Mouse (Mus musculus) hindbrain, embryonic 12.5 days (tissue): ENCODE measurements at regions not wholly inside any gene's neighbourhood (a gene's known extent, or its start where the extent isn't known, plus 50 kb on each side); places are given as distances from the start of the nearest gene placed in this dataset.
A peak's percentile ranks its signal among the peaks of the same experiment; 100 is the strongest.

ENCODE experiments used
- ATAC-seq: fragments of 200-750 bp; cut with Nextera tagmentation; 2 replicates; pipeline ENCODE4 v1.8.0; 2017; ENCODE audit warnings: moderate TSS enrichment; ENCODE audit not compliant: low FRiP score
- H3K27ac ChIP-seq: fragments of 300-500 bp; sonication (generic); 2 replicates; pipeline ENCODE4 v1.5.1; 2016; ENCODE audit warnings: mild to moderate bottlenecking
- H3K27me3 ChIP-seq: fragments of 300-500 bp; sonication (generic); 2 replicates; pipeline ENCODE4 v1.6.1; 2016; ENCODE audit warnings: mild to moderate bottlenecking
- H3K36me3 ChIP-seq: fragments of 300-500 bp; sonication (generic); 2 replicates; pipeline ENCODE4 v1.6.1; 2016; ENCODE audit warnings: mild to moderate bottlenecking
- H3K4me1 ChIP-seq: fragments of 300-500 bp; sonication (generic); 2 replicates; pipeline ENCODE4 v1.6.1; 2016
- H3K4me2 ChIP-seq: fragments of 300-500 bp; sonication (generic); replicated peaks from 2 replicates; pipeline ENCODE4 v1.6.1; 2016; ENCODE audit warnings: mild to moderate bottlenecking
- H3K4me3 ChIP-seq: fragments of 300-500 bp; sonication (generic); 2 replicates; pipeline ENCODE4 v1.5.1; 2016; ENCODE audit warnings: mild to moderate bottlenecking
- H3K9ac ChIP-seq: fragments of 300-500 bp; sonication (generic); 2 replicates; pipeline ENCODE4 v1.6.1; 2016; ENCODE audit warnings: mild to moderate bottlenecking, moderate library complexity
- H3K9me3 ChIP-seq: fragments of 300-500 bp; sonication (generic); replicated peaks from 2 replicates; pipeline ENCODE4 v1.6.1; 2016; ENCODE audit warnings: mild to moderate bottlenecking
- WGBS: fragments of 180-500 bp; shearing (Covaris S2); methylation state at CpG from one replicate; pipeline ENCODE4 v1.1.7; 2016; 5-methylcytosine and 5-hydroxymethylcytosine counted together

- no peak for ATAC-seq
- H3K4me1 ChIP-seq: peaks cover 10% of the 10 kb centered on the region
- peaks cover 2% of the 10 kb centered on the region; the same call in 1 of the 2 replicates for H3K27me3 ChIP-seq
- no peak overlapping the region for H3K27ac ChIP-seq
- H3K9ac ChIP-seq: no peak overlapping the region
- 52% methylated on average over 5 of the region's 5 CpGs for WGBS
- no peak overlapping the region for H3K4me2 ChIP-seq
- H3K4me3 ChIP-seq: no peak overlapping the region
- no peaks in the 10 kb centered on the region for H3K9me3 ChIP-seq
- no peaks in the 10 kb centered on the region for H3K36me3 ChIP-seq
These were observed 266.8 kb downstream of the Tns1 start for GRCm38 (mm10) chr1:73857497-73857896.

- no peaks in the 10 kb centered on the region for H3K36me3 ChIP-seq
- peaks cover 7% of the 10 kb centered on the region for H3K4me1 ChIP-seq
- H3K9me3 ChIP-seq: no peaks in the 10 kb centered on the region
- no peak overlapping the region for H3K4me2 ChIP-seq
- no peak for ATAC-seq
- H3K9ac ChIP-seq: no peak overlapping the region
- H3K27me3 ChIP-seq: peaks cover 2% of the 10 kb centered on the region; the same call in 1 of the 2 replicates
- H3K27ac ChIP-seq: no peak overlapping the region
- H3K4me3 ChIP-seq: no peak overlapping the region
- 91% methylated on average over 7 of the region's 7 CpGs for WGBS
These were observed 267.4 kb downstream of the Tns1 start for GRCm38 (mm10) chr1:73856811-73857210.

- H3K4me1 ChIP-seq: peaks cover 7% of the 10 kb centered on the region
- ATAC-seq: no peak
- peaks cover 2% of the 10 kb centered on the region; the same call in 1 of the 2 replicates for H3K27me3 ChIP-seq
- H3K27ac ChIP-seq: no peak overlapping the region
- no peak overlapping the region for H3K4me3 ChIP-seq
- H3K9me3 ChIP-seq: no peaks in the 10 kb centered on the region
- H3K4me2 ChIP-seq: no peak overlapping the region
- H3K9ac ChIP-seq: no peak overlapping the region
- no peaks in the 10 kb centered on the region for H3K36me3 ChIP-seq
- WGBS: 93% methylated on average over 4 of the region's 4 CpGs
These were observed 268.9 kb downstream of the Tns1 start for GRCm38 (mm10) chr1:73855306-73855705.

GRCm38 (mm10) chr1:73853851-73854250 is 270.4 kb downstream of the Tns1 start:
- ATAC-seq: no peak
- Histone ChIP-seq H3K4me3 (no peak overlapping the region), H3K27ac (no peak overlapping the region), H3K4me1 (peaks cover 11% of the 10 kb centered on the region), H3K4me2 (no peak overlapping the region), H3K36me3 (no peaks in the 10 kb centered on the region), H3K9ac (no peak overlapping the region), H3K9me3 (no peaks in the 10 kb centered on the region), H3K27me3 (peaks cover 2% of the 10 kb centered on the region; the same call in 1 of the 2 replicates)
- WGBS: 79% methylated on average over 11 of the region's 11 CpGs

GRCm38 (mm10) chr1:73850173-73851014 is 273.9 kb downstream of the Tns1 start:
- ATAC-seq: peak; percentile 90
- H3K4me2 ChIP-seq: no peak overlapping the region
- H3K4me3 ChIP-seq: no peak overlapping the region
- H3K27me3 ChIP-seq: peaks cover 2% of the 10 kb centered on the region; the same call in 1 of the 2 replicates
- 40% methylated on average over 11 of the region's 11 CpGs for WGBS
- H3K27ac ChIP-seq: peak overlapping the region; percentile 66
- H3K9me3 ChIP-seq: no peaks in the 10 kb centered on the region
- peaks cover 5% of the 10 kb centered on the region; the same call in 1 of the 2 replicates for H3K4me1 ChIP-seq
- H3K36me3 ChIP-seq: no peaks in the 10 kb centered on the region
- no peak overlapping the region for H3K9ac ChIP-seq

- H3K4me2 ChIP-seq: no peak overlapping the region
- H3K27me3 ChIP-seq: peaks cover 2% of the 10 kb centered on the region; the same call in 1 of the 2 replicates
- peaks cover 5% of the 10 kb centered on the region; the same call in 1 of the 2 replicates for H3K4me1 ChIP-seq
- WGBS: 76% methylated on average over 3 of the region's 3 CpGs
- no peak for ATAC-seq
- no peaks in the 10 kb centered on the region for H3K36me3 ChIP-seq
- H3K4me3 ChIP-seq: no peak overlapping the region
- no peak overlapping the region for H3K9ac ChIP-seq
- no peaks in the 10 kb centered on the region for H3K9me3 ChIP-seq
- no peak overlapping the region for H3K27ac ChIP-seq
These were observed 275.9 kb downstream of the Tns1 start for GRCm38 (mm10) chr1:73848370-73848769.

GRCm38 (mm10) chr1:73847126-73847525 is 277.1 kb downstream of the Tns1 start:
- no peak for ATAC-seq
- H3K9me3 ChIP-seq: no peaks in the 10 kb centered on the region
- H3K9ac ChIP-seq: no peak overlapping the region
- H3K4me3 ChIP-seq: no peak overlapping the region
- no peaks in the 10 kb centered on the region for H3K36me3 ChIP-seq
- no peaks in the 10 kb centered on the region for H3K27me3 ChIP-seq
- no peak overlapping the region for H3K27ac ChIP-seq
- peaks cover 5% of the 10 kb centered on the region; the same call in 1 of the 2 replicates for H3K4me1 ChIP-seq
- 83% methylated on average over 3 of the region's 3 CpGs for WGBS
- no peak overlapping the region for H3K4me2 ChIP-seq

- no peaks in the 10 kb centered on the region for H3K36me3 ChIP-seq
- peaks cover 3% of the 10 kb centered on the region; the same call in 1 of the 2 replicates for H3K4me1 ChIP-seq
- WGBS: 64% methylated on average over 5 of the region's 5 CpGs
- no peak overlapping the region for H3K4me3 ChIP-seq
- H3K27me3 ChIP-seq: no peaks in the 10 kb centered on the region
- no peaks in the 10 kb centered on the region for H3K9me3 ChIP-seq
- no peak overlapping the region for H3K9ac ChIP-seq
- H3K4me2 ChIP-seq: no peak overlapping the region
- no peak for ATAC-seq
- H3K27ac ChIP-seq: no peak overlapping the region
These were observed 279.1 kb downstream of the Tns1 start for GRCm38 (mm10) chr1:73845115-73845514.

GRCm38 (mm10) chr1:73844574-73844973 is 279.7 kb downstream of the Tns1 start:
- Histone ChIP-seq H3K36me3 (no peaks in the 10 kb centered on the region), H3K27ac (no peak overlapping the region), H3K27me3 (no peaks in the 10 kb centered on the region), H3K4me3 (no peak overlapping the region), H3K9me3 (no peaks in the 10 kb centered on the region), H3K4me2 (no peak overlapping the region), H3K9ac (no peak overlapping the region), H3K4me1 (no peaks in the 10 kb centered on the region)
- 73% methylated on average over 3 of the region's 3 CpGs for WGBS
- no peak for ATAC-seq

- Histone ChIP-seq H3K27ac (no peak overlapping the region), H3K4me3 (no peak overlapping the region), H3K4me2 (no peak overlapping the region), H3K27me3 (no peaks in the 10 kb centered on the region), H3K36me3 (no peaks in the 10 kb centered on the region), H3K4me1 (no peaks in the 10 kb centered on the region), H3K9me3 (no peaks in the 10 kb centered on the region), H3K9ac (no peak overlapping the region)
- no peak for ATAC-seq
- 69% methylated on average over 2 of the region's 2 CpGs for whole genome bisulfite sequencing
These were observed 284.9 kb downstream of the Tns1 start for GRCm38 (mm10) chr1:73839351-73839750.

GRCm38 (mm10) chr1:73836680-73837079 is 287.6 kb downstream of the Tns1 start:
- Histone ChIP-seq H3K36me3 (no peaks in the 10 kb centered on the region), H3K27me3 (no peaks in the 10 kb centered on the region), H3K4me2 (no peak overlapping the region), H3K4me3 (no peak overlapping the region), H3K4me1 (no peaks in the 10 kb centered on the region), H3K27ac (no peak overlapping the region), H3K9me3 (no peaks in the 10 kb centered on the region), H3K9ac (no peak overlapping the region)
- no peak for ATAC-seq

GRCm38 (mm10) chr1:73834566-73834965 is 289.7 kb downstream of the Tns1 start:
- WGBS: 97% methylated on average over 1 of the region's 1 CpGs
- Histone ChIP-seq H3K4me2 (no peak overlapping the region), H3K27me3 (no peaks in the 10 kb centered on the region), H3K9me3 (no peaks in the 10 kb centered on the region), H3K9ac (no peak overlapping the region), H3K4me1 (peaks cover 5% of the 10 kb centered on the region; the same call in 1 of the 2 replicates), H3K27ac (no peak overlapping the region), H3K36me3 (no peaks in the 10 kb centered on the region), H3K4me3 (no peak overlapping the region)
- ATAC-seq: no peak
